Comparison of ENCODE assay signal across 9 mouse cellular contexts in genomic region chr6:64996824-64997421, GRCm38 (mm10). TPM values are rescaled to one million over a fixed set of nuclear protein-coding genes. Genes with fewer than 3 reads are reported as not detected.
A peak's percentile ranks its signal among the peaks of the same experiment; 100 is the strongest.
DNase-seq lines count a peak whose midpoint lies in the region; ATAC-seq and TF ChIP-seq lines count a peak whose summit lies in the region.
"Had no signal": no experiment of that assay in that cellular context is flagged by ENCODE, and none has a peak within 500 bp of the region (broad histone marks: within the 10 kb centered on the region; RNA-seq: fewer than 3 reads in every experiment).

No protein-coding gene starts in this region.

- no peak for DNase-seq in heart, adult 2 months
- no peak for DNase-seq in heart, postnatal 14 days
- DNase-seq in urinary bladder, postnatal 14 days (ENCODE audit: low spot score): peak; percentile 7
- DNase-seq in urinary bladder, postnatal 4 days (ENCODE audit: low spot score in 2 of 2): no peak
- no peak for DNase-seq in urinary bladder, postnatal 36 days (ENCODE audit: low spot score in 2 of 2)
- no peak for DNase-seq in heart, adult 11 months

- 0 out of 2 replicates have a peak, but pooled peaks have one; percentile 14 for TF ChIP-seq CTCF in heart, adult 2 months (IDR thresholded peaks at IDR 0.05)

- H3K4me3 ChIP-seq in heart, adult 2 months: no peak overlapping the region
- H3K4me3 ChIP-seq in intestine, embryonic 15.5 days (replicated peaks): no peak overlapping the region
- no peak overlapping the region for H3K4me3 ChIP-seq in midbrain, embryonic 15.5 days

- no peaks in the 10 kb centered on the region for H3K9me3 ChIP-seq in intestine, embryonic 15.5 days
- no peaks in the 10 kb centered on the region for H3K9me3 ChIP-seq in midbrain, embryonic 15.5 days
- H3K9me3 ChIP-seq: G1E had no signal

- H3K79me2 ChIP-seq in heart, adult 2 months (replicated peaks; ENCODE audit: control insufficient read depth, insufficient read depth, low read length): no peaks in the 10 kb centered on the region

- no peak overlapping the region for H3K4me2 ChIP-seq in intestine, embryonic 15.5 days (replicated peaks)
- no peak overlapping the region for H3K4me2 ChIP-seq in midbrain, embryonic 15.5 days

- H3K4me1 ChIP-seq in heart, adult 2 months (ENCODE audit: control insufficient read depth, insufficient read depth, low read length): no peaks in the 10 kb centered on the region
- H3K4me1 ChIP-seq in intestine, embryonic 15.5 days (replicated peaks): no peaks in the 10 kb centered on the region
- H3K4me1 ChIP-seq in midbrain, embryonic 15.5 days: no peaks in the 10 kb centered on the region

- H3K27ac ChIP-seq in heart, adult 2 months: no peak overlapping the region
- H3K27ac ChIP-seq in intestine, embryonic 15.5 days: no peak overlapping the region
- H3K27ac ChIP-seq in midbrain, embryonic 15.5 days: no peak overlapping the region

- peak; percentile 85 for ATAC-seq in intestine, embryonic 15.5 days
- peak; percentile 80 for ATAC-seq in midbrain, embryonic 15.5 days (replicated peaks)

- intact Hi-C loops in heart, adult 2 months (cut with DNase I): no loop called here
- intact Hi-C loops in heart, postnatal 14 days (cut with DNase I): no loop called here

- 35% methylated on average over 13 of the region's 13 CpGs for WGBS in heart, adult 2 months
- WGBS in intestine, embryonic 15.5 days: 31% methylated on average over 13 of the region's 13 CpGs
- WGBS in midbrain, embryonic 15.5 days: 43% methylated on average over 13 of the region's 13 CpGs

- no peak for TF ChIP-seq POLR2A in heart, adult 2 months (IDR thresholded peaks at IDR 0.05; ENCODE audit: insufficient read depth, low read depth, low read length)

- no peaks in the 10 kb centered on the region for H3K36me3 ChIP-seq in heart, adult 2 months (ENCODE audit: control insufficient read depth, insufficient read depth, low read length)
- H3K36me3 ChIP-seq in intestine, embryonic 15.5 days: no peaks in the 10 kb centered on the region
- no peaks in the 10 kb centered on the region for H3K36me3 ChIP-seq in midbrain, embryonic 15.5 days (replicated peaks)
- H3K36me3 ChIP-seq: G1E had no signal

- TF ChIP-seq EP300 in heart, adult 2 months (IDR thresholded peaks at IDR 0.05; ENCODE audit: insufficient read depth, low read depth, low read length): no peak

- no peak overlapping the region for H3K9ac ChIP-seq in heart, adult 2 months (ENCODE audit: low read depth, low read length)
- no peak overlapping the region for H3K9ac ChIP-seq in intestine, embryonic 15.5 days
- no peak overlapping the region for H3K9ac ChIP-seq in midbrain, embryonic 15.5 days

- H3K27me3 ChIP-seq in heart, adult 2 months (ENCODE audit: control insufficient read depth, insufficient read depth, low read length): no peaks in the 10 kb centered on the region
- no peaks in the 10 kb centered on the region for H3K27me3 ChIP-seq in intestine, embryonic 15.5 days (replicated peaks)
- H3K27me3 ChIP-seq in midbrain, embryonic 15.5 days (replicated peaks): no peaks in the 10 kb centered on the region

RNA-seq across cellular contexts. Expression of gene Smarcad1, which starts 45.5 kb away (rescaled TPM):
- total RNA-seq in heart, adult 2 months (2021): 10 to 100 TPM; 14.1 to 16.3 TPM
- 7.8 and 13.2 TPM in 2 replicates for polyA plus RNA-seq in heart, adult 2 months (2012; rRNA removed)
- total RNA-seq in heart, postnatal 14 days (2021): 10 to 100 TPM; 24.1 to 25.5 TPM
- 46.7 and 56.4 TPM in 2 replicates for polyA plus RNA-seq in intestine, embryonic 15.5 days (2015; fragmentation: Nextera tagmentation; extraction: Ambion mirVana)
- polyA plus RNA-seq in midbrain, embryonic 15.5 days (2015; fragmentation: Nextera tagmentation; extraction: Ambion mirVana): 64.1 and 71.4 TPM in 2 replicates
